Mouse (Mus musculus): Measurements from ENCODE around the gene Ttc9b. TPM values are rescaled to one million over a fixed set of nuclear protein-coding genes. Genes with fewer than 3 reads are reported as not detected.

The Ttc9b gene
- polyA plus RNA-seq, 1 experiment from 2014 or later, result 84.4 TPM

DNA sequence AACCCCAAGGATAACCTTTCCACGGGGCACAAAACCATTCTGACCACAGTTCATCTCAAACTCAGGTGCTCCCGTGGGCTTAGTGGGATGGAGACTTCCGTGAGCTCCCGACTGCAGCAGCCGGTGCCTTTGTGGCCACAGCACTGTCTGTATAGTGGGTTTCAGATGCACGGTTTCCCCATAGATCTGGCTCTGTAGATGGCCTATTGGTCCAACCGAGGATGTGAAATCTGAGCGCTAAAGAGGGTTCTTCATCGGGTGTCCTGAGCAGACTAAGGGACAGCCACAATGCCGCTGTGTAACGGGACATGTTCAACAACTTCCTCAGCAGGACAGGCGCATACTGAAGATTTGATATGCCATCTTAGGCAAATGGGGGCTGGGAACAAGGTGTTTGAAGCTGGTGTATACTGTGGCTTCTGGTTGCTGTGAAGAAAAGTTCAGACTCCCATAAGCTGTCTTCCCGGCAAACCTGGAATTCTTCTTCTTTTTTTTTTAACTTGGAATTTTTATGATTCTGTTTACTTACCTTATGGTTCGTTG lies 34.6 kb downstream of the Ttc9b start:
- Histone ChIP-seq H3K27me3 (ENCODE audit: control insufficient read depth, insufficient read depth, low read depth, low read length) (no peaks in the 10 kb centered on the region), H3K4me2 (ENCODE audit: low read length) (peak overlapping the region; percentile 74), H3K4me3 (ENCODE audit: low read depth, low read length) (peak overlapping the region; percentile 49), H3K36me3 (ENCODE audit: control insufficient read depth, insufficient read depth, low read length) (no peaks in the 10 kb centered on the region), H3K9ac (ENCODE audit: low read depth, low read length) (peak overlapping the region; percentile 72), H3K27ac (ENCODE audit: low read length) (peak overlapping the region; percentile 78), H3K4me1 (ENCODE audit: control insufficient read depth, insufficient read depth, low read length) (peaks cover 17% of the 10 kb centered on the region), H3K9me3 (replicated peaks; ENCODE audit: control insufficient read depth, low read length, poor library complexity, severe bottlenecking) (no peaks in the 10 kb centered on the region)
- no peak for ATAC-seq
- 34% methylated on average over 14 of the region's 14 CpGs for WGBS

DNA sequence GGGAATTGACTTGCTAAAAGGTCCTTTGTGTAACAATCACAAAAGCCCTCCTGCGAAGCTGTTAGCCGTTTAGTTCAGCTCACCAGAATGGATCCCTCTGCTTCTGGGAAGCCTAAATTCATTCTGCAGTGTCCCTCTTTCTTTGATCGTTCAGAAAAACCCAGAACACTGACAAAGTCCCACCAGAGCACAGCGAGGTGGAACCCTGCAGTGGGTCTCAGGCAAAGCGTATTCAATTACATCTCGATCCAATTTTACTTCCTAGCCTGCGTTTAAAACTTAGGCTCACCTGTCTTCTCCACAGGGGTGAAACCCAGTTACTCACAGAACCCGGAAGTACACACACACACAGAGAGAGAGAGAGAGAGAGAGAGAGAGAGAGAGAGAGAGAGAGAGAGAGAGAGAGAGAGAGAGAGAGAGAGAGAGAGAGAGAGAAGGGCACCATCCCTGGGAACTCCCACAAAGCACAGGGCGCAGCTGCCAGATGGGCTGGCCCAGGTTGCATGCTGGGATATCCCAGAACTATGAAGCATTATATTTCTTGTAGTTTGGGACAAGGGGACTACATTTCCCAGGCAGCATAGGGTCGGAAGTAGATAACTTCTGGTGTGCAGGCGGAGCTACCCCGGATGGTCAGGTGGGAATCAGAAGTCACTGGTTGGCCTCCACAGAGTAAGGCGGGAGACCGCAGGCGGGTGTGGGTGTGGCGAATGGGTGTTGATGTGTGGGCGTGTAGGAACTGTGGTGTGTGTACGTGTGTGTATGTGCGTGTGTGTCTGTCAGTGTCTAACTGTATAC lies 35.3 kb downstream of the Ttc9b start, which contains the start of gene Zfp607b:
Zfp607b (plus strand) TSS at position 526 of the 798 bp plus-strand sequence.
- Histone ChIP-seq H3K36me3 (ENCODE audit: control insufficient read depth, insufficient read depth, low read length) (no peaks in the 10 kb centered on the region), H3K9me3 (replicated peaks; ENCODE audit: control insufficient read depth, low read length, poor library complexity, severe bottlenecking) (no peaks in the 10 kb centered on the region), H3K27ac (ENCODE audit: low read length) (peak within 1 kb of the TSS; percentile 78), H3K4me3 (ENCODE audit: low read depth, low read length) (peak within 1 kb of the TSS; percentile 49), H3K9ac (ENCODE audit: low read depth, low read length) (peak within 1 kb of the TSS; percentile 72), H3K27me3 (ENCODE audit: control insufficient read depth, insufficient read depth, low read depth, low read length) (no peaks in the 10 kb centered on the region), H3K4me2 (ENCODE audit: low read length) (peak within 1 kb of the TSS; percentile 74), H3K4me1 (ENCODE audit: control insufficient read depth, insufficient read depth, low read length) (peaks cover 17% of the 10 kb centered on the region)
- peak; percentile 99 for ATAC-seq
- WGBS, result 0% methylated on average over 19 of the region's 19 CpGs

DNA sequence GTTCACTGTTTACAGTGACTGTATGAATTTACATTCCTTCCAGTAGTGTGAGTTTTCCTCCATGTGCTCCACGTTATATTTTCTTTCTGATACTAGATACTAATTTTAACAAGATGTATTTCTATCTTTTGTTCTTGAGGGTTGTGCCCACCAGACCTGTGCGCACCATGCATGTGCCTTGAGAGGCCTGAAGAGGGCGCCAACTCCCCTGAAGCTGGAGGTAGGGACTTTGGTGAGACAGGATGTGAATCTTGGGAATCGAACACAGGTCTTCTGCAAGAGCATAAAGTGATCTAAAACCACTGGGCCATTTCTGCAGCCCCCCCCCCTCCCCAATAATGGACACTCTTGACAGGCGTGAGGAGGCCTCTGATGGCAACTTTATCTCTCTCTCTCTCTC lies 37.4 kb downstream of the Ttc9b start:
- no peak overlapping the region for H3K9ac ChIP-seq (ENCODE audit: low read depth, low read length)
- ATAC-seq, result no peak
- 48% methylated on average over 5 of the region's 5 CpGs for WGBS
- no peak overlapping the region for H3K4me2 ChIP-seq (ENCODE audit: low read length)
- H3K4me3 ChIP-seq (ENCODE audit: low read depth, low read length), result no peak overlapping the region
- H3K36me3 ChIP-seq (ENCODE audit: control insufficient read depth, insufficient read depth, low read length), result no peaks in the 10 kb centered on the region
- no peak overlapping the region for H3K27ac ChIP-seq (ENCODE audit: low read length)
- peaks cover 13% of the 10 kb centered on the region for H3K4me1 ChIP-seq (ENCODE audit: control insufficient read depth, insufficient read depth, low read length)
- no peaks in the 10 kb centered on the region for H3K9me3 ChIP-seq (replicated peaks; ENCODE audit: control insufficient read depth, low read length, poor library complexity, severe bottlenecking)
- no peaks in the 10 kb centered on the region for H3K27me3 ChIP-seq (ENCODE audit: control insufficient read depth, insufficient read depth, low read depth, low read length)

DNA sequence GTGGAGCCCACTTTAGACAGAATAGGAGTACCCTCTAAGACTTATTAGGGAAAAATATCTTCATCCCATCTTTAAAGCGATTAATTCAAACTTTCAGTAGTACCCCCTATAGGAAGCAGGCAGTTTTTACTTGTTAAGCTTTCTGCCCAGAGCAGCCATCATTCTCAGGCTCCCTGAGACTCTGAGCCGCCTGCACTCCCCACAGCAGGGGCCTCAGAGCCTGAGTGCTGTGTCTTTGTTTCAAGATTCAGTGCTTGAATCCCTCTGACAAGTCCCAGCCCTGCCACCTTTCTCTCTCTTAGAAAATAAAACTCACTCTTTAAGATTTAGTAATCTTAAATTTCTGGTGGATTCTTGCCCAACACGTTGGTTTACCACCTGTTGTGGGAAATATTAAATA lies 43.0 kb downstream of the Ttc9b start:
- Histone ChIP-seq H3K27ac (ENCODE audit: low read length) (no peak overlapping the region), H3K9me3 (replicated peaks; ENCODE audit: control insufficient read depth, low read length, poor library complexity, severe bottlenecking) (no peaks in the 10 kb centered on the region), H3K27me3 (ENCODE audit: control insufficient read depth, insufficient read depth, low read depth, low read length) (no peaks in the 10 kb centered on the region), H3K4me1 (ENCODE audit: control insufficient read depth, insufficient read depth, low read length) (no peaks in the 10 kb centered on the region), H3K36me3 (ENCODE audit: control insufficient read depth, insufficient read depth, low read length) (peaks cover 8% of the 10 kb centered on the region), H3K4me3 (ENCODE audit: low read depth, low read length) (no peak overlapping the region), H3K9ac (ENCODE audit: low read depth, low read length) (no peak overlapping the region), H3K4me2 (ENCODE audit: low read length) (no peak overlapping the region)
- whole genome bisulfite sequencing, result 24% methylated on average over 3 of the region's 3 CpGs
- no peak for ATAC-seq

Other genes with a start within 250 kb of the Ttc9b start
- 3.1 and 4.4 TPM in 2 replicates for gene Sptbn4, start 206.2 kb upstream of the Ttc9b start, polyA plus RNA-seq (2015; fragmentation: Nextera tagmentation; extraction: Ambion mirVana)
- gene Blvrb, start 205.9 kb upstream of the Ttc9b start, polyA plus RNA-seq (2015; fragmentation: Nextera tagmentation; extraction: Ambion mirVana), result 13.2 and 15.1 TPM in 2 replicates
- gene Sertad3, start 180.1 kb upstream of the Ttc9b start, polyA plus RNA-seq (2015; fragmentation: Nextera tagmentation; extraction: Ambion mirVana), result 7.1 and 8.4 TPM in 2 replicates
- 7.0 and 9.2 TPM in 2 replicates for gene Sertad1, start 167.0 kb upstream of the Ttc9b start, polyA plus RNA-seq (2015; fragmentation: Nextera tagmentation; extraction: Ambion mirVana)
- 1.5 TPM in 2 replicates for gene Prx, start 154.6 kb upstream of the Ttc9b start, polyA plus RNA-seq (2015; fragmentation: Nextera tagmentation; extraction: Ambion mirVana)
- 0.86 and 0.88 TPM in 2 replicates for gene Hipk4, start 130.6 kb upstream of the Ttc9b start, polyA plus RNA-seq (2015; fragmentation: Nextera tagmentation; extraction: Ambion mirVana)
- 171 and 225 TPM in 2 replicates for gene Pld3, start 100.7 kb upstream of the Ttc9b start, polyA plus RNA-seq (2015; fragmentation: Nextera tagmentation; extraction: Ambion mirVana)
- gene 2310022A10Rik, start 100.7 kb upstream of the Ttc9b start, polyA plus RNA-seq (2015; fragmentation: Nextera tagmentation; extraction: Ambion mirVana), result 35.6 and 37.5 TPM in 2 replicates
- 49.9 and 57.0 TPM in 2 replicates for gene Akt2, start 62.4 kb upstream of the Ttc9b start, polyA plus RNA-seq (2015; fragmentation: Nextera tagmentation; extraction: Ambion mirVana)
- gene Map3k10, start 20.7 kb downstream of the Ttc9b start, polyA plus RNA-seq (2015; fragmentation: Nextera tagmentation; extraction: Ambion mirVana), result 15.4 and 16.9 TPM in 2 replicates
- 16.7 and 19.1 TPM in 2 replicates for gene Zfp607b, start 35.4 kb downstream of the Ttc9b start, polyA plus RNA-seq (2015; fragmentation: Nextera tagmentation; extraction: Ambion mirVana)
- gene Zfp60, start 77.5 kb downstream of the Ttc9b start, polyA plus RNA-seq (2015; fragmentation: Nextera tagmentation; extraction: Ambion mirVana), result 111 and 125 TPM in 2 replicates
- 1.4 and 2.0 TPM in 2 replicates for gene Zfp626, start 153.3 kb downstream of the Ttc9b start, polyA plus RNA-seq (2015; fragmentation: Nextera tagmentation; extraction: Ambion mirVana)
- gene Zfp59, start 184.7 kb downstream of the Ttc9b start, polyA plus RNA-seq (2015; fragmentation: Nextera tagmentation; extraction: Ambion mirVana), result 10.8 and 12.1 TPM in 2 replicates
- 1.1 and 1.2 TPM in 2 replicates for gene Zfp607a, start 203.6 kb downstream of the Ttc9b start, polyA plus RNA-seq (2015; fragmentation: Nextera tagmentation; extraction: Ambion mirVana)